Mouse (Mus musculus) cortical plate, adult 2 months (tissue): ENCODE results near the gene Ddt.

Source experiments
- CTCF ChIP-seq: fragments of 200-500 bp; IDR thresholded peaks from 2 replicates; pipeline ENCODE4 v1.5.1; 2011; ENCODE audit warnings: mild to moderate bottlenecking, control low read depth, low read length; ENCODE audit not compliant: insufficient read depth; ENCODE audit errors: extremely low read depth
- POLR2A ChIP-seq: fragments of 200-500 bp; IDR thresholded peaks from 2 replicates; pipeline ENCODE4 v1.6.1; 2011; ENCODE audit warnings: mild to moderate bottlenecking, low read length, control low read depth; ENCODE audit not compliant: insufficient read depth; ENCODE audit errors: extremely low read depth

DNA sequence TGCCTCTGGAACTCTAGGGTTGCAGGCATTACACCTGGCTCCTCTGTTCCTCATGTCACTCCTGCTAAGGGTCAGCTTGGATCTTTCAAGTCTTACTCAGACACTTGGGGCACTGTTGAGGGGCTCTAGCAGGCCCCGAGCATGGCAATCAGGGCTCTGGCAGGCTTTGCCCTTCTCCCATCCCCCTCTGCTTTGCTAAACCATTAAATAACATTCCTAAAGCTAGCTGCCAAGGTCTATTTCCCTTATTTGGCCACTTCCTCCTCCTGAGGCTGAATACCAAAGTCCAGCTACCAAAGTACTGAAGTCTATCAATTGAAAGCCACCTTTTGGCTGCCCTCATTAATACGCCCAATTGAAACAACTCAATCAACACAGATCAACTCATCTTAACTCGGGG lies 21.7 kb upstream of the Ddt start:
- TF ChIP-seq CTCF: no peak
- TF ChIP-seq POLR2A: no peak
